Mouse (Mus musculus) inflammation-experienced regulatory T-cells, adult 6 months (primary cell): ENCODE measurements around the gene Tmem220. TPM values are rescaled to one million over a fixed set of nuclear protein-coding genes. Genes with fewer than 3 reads are reported as not detected.
A peak's percentile ranks its signal among the peaks of the same experiment; 100 is the strongest.

ENCODE experiments used
- ATAC-seq: one replicate; pipeline ENCODE4 v1.8.0; 2017
- polyA plus RNA-seq, 3 experiments: library from polyadenylated mRNA; unstranded; fragments of 100-300 nt; shearing (Covaris generic); gene quantifications; one replicate each; pipeline ENCODE4 v1.2.1; 2017

The Tmem220 gene
- polyA plus RNA-seq, 3 experiments from 2014 or later: 1.9 to 3.0 (median 2.6) TPM

GRCm38 (mm10) chr11:67062726-67063125, 37.8 kb downstream of the Tmem220 start:
- no peak for ATAC-seq

- no peak for ATAC-seq
Measured at GRCm38 (mm10) chr11:67067741-67068140, 42.8 kb downstream of the Tmem220 start.

- no peak for ATAC-seq
Measured at GRCm38 (mm10) chr11:67072615-67073130, 47.7 kb downstream of the Tmem220 start.

GRCm38 (mm10) chr11:67075036-67075435, 50.1 kb downstream of the Tmem220 start:
- no peak for ATAC-seq

DNA sequence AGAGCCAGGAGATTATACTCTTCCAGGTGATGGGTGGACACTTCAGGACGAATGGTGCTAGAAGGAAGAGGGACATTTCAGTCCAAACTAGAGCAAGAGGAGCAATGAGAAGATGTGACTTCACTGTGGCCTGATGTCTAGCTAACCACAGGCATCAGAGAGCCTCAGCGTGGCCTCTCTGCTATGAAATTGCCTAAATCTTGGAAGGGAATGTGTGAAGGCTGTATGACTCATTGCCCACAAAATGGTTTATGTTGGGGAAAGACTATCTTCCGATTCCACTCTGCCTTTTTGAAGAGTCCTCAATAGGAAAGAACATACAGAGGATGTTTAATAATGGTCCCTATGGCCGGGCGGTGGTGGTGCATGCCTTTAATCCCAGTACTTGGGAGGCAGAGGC, 51.8 kb downstream of the Tmem220 start:
- ATAC-seq: no peak

DNA sequence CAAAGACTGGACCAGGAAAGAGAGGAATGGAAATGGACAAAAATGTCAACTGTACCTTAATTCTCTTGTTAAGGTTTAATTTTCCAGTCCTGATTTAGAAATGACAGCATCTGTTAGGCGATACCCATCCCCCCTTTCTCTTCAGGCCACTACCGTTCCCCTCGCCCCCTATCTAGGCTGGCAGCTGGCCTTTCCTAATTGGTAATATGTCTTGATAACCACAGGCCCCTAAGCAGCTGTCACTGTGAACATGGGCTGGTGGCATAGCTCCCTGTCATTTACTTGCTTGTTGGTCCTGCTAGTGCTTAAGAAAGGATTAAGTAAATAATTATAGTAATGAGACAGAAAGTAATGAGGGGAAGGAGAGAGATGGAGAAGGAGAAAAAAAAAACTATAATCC, 52.5 kb downstream of the Tmem220 start:
- no peak for ATAC-seq

GRCm38 (mm10) chr11:67078000-67078399, 53.0 kb downstream of the Tmem220 start, which contains the start of gene Myh3:
Myh3 (plus strand) TSS chr11:67078300.
- no peak for ATAC-seq

DNA sequence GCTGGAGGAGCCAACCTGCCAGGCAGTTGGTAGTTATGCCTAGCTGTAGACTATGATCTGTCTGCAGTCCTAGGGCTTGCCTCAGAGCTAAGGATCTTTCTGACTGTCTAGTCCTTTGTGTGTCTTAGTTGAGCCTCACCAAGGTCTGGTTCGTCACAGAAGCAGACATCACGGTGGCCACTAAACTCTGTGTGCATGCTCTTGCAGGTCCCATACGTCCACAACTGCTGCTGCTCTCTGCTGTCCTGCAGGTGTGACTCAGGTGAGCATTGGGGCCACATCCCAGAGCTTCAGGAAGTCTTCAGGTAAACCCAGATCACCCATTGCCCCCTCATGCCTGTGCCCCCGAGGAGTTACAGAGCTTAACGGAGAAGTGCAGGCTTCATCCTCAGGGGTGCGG, 53.9 kb downstream of the Tmem220 start:
- ATAC-seq: no peak

DNA sequence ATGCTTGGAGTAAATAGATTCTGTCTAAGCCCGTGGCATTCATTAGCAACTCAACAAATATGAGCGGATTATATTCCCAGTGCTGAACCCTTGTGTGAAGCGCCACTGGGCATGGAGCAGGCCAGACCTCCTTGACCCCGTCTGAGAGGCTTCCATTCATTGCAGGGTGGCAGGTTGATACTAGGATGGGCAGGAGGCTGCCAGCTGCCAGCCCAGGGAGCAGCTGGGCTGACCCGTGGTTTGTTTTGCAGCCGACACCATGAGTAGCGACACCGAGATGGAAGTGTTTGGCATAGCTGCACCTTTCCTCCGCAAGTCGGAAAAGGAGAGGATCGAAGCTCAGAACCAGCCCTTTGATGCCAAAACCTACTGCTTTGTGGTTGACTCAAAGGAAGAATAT, 54.8 kb downstream of the Tmem220 start:
- no peak for ATAC-seq

GRCm38 (mm10) chr11:67080168-67080567, 55.2 kb downstream of the Tmem220 start:
- ATAC-seq: peak; percentile 49

GRCm38 (mm10) chr11:67081125-67081649, 56.2 kb downstream of the Tmem220 start:
- no peak for ATAC-seq

GRCm38 (mm10) chr11:67082188-67082587, 57.2 kb downstream of the Tmem220 start:
- no peak for ATAC-seq

- peak; percentile 57 for ATAC-seq
Measured at GRCm38 (mm10) chr11:67082793-67083192, 57.8 kb downstream of the Tmem220 start.

- ATAC-seq: no peak
Measured at GRCm38 (mm10) chr11:67083239-67083638, 58.3 kb downstream of the Tmem220 start.

GRCm38 (mm10) chr11:67083712-67084340, 58.9 kb downstream of the Tmem220 start:
- ATAC-seq: no peak

Other genes starting within 250 kb of the Tmem220 start
- not detected for gene Pirt, start 113.2 kb upstream of the Tmem220 start, polyA plus RNA-seq
- not detected for gene Tmem238l, start 68.5 kb upstream of the Tmem220 start, polyA plus RNA-seq
- gene Adprm, start 27.4 kb downstream of the Tmem220 start, polyA plus RNA-seq: 10 to 100 TPM; 68.1 to 92.5 (median 75.7) TPM
- gene Sco1, start 27.5 kb downstream of the Tmem220 start, polyA plus RNA-seq: 1 to 10 TPM; 6.5 to 9.1 (median 8.9) TPM
- gene Myh3, start 53.1 kb downstream of the Tmem220 start, polyA plus RNA-seq: under 1 TPM; 0.12 to 0.57 (median 0.44) TPM
- not detected for gene Myh2, start 145.9 kb downstream of the Tmem220 start, polyA plus RNA-seq
- not detected for gene Myh1, start 174.9 kb downstream of the Tmem220 start, polyA plus RNA-seq
- gene Myh4, start 212.9 kb downstream of the Tmem220 start, polyA plus RNA-seq: under 1 TPM in 1 of 3 experiments, not detected in 2; 0.07 TPM